Mouse (Mus musculus): Measurements from ENCODE around the gene Phykpl.

DNA sequence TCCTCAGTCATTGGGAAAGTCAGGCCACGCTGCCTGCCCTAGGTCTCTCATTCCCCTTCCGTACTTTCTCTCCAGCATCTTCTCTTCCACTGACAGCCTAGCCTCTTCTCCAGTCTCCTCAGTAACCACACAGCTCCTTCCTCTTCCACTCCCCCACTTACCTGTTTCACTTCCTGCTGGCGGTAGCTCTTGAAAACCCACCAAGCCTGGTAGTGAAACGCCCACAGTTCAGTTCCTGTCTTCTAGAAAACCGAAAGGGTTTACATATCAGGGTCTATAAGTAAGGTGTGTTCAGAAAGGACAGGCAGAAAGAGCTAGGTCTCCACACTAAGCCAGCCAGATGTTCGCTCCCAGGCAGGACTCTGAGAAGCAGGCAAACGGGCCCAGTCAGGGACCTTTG lies 7.0 kb upstream of the Phykpl start:
- TF ChIP-seq CTCF (conservative IDR thresholded peaks at IDR 0.05; ENCODE audit: low read length) (no peak), POU5F1 (IDR thresholded peaks at IDR 0.05; ENCODE audit: borderline replicate concordance, low read length) (no peak)
